ENCODE assay signal across 15 mouse cellular contexts in genomic region chr17:53595527-53595926, GRCm38 (mm10). TPM values are rescaled to one million over a fixed set of nuclear protein-coding genes. Genes with fewer than 3 reads are reported as not detected.
DNase-seq lines count a peak whose midpoint lies in the region; ATAC-seq and TF ChIP-seq lines count a peak whose summit lies in the region.
"Had no signal": no experiment of that assay in that cellular context is flagged by ENCODE, and none has a peak within 500 bp of the region (broad histone marks: within the 10 kb centered on the region; RNA-seq: fewer than 3 reads in every experiment).

No protein-coding gene starts in this region.

- no peak for TF ChIP-seq CTCF in G1E (IDR thresholded peaks at IDR 0.05; ENCODE audit: low read depth, low read length)
- TF ChIP-seq CTCF in bone marrow macrophage, adult 2 months (IDR thresholded peaks at IDR 0.05; ENCODE audit: low read depth, low read length), result no peak
- no peak for TF ChIP-seq CTCF in liver, postnatal 0 days (IDR thresholded peaks at IDR 0.05; ENCODE audit: low read depth)

- H3K4me1 ChIP-seq in heart, embryonic 15.5 days (replicated peaks), result peaks cover 33% of the 10 kb centered on the region
- H3K4me1 ChIP-seq in G1E (ENCODE audit: insufficient read depth, low read depth, low read length), result peaks cover 65% of the 10 kb centered on the region
- peaks cover 28% of the 10 kb centered on the region for H3K4me1 ChIP-seq in bone marrow macrophage, adult 2 months (ENCODE audit: control insufficient read depth, insufficient read depth, low read length)
- H3K4me1 ChIP-seq in liver, postnatal 0 days (ENCODE audit: insufficient read depth), result peaks cover 36% of the 10 kb centered on the region
- H3K4me1 ChIP-seq: stomach, embryonic 15.5 days had no signal

- no peak for ATAC-seq in heart, embryonic 15.5 days (replicated peaks; ENCODE audit: insufficient number of reproducible peaks, insufficient read depth, low FRiP score, low read depth)
- peak; percentile 17; the same call in 1 of the 2 replicates for ATAC-seq in G1E (ENCODE audit: extremely low read depth, insufficient number of reproducible peaks, low FRiP score, poor library complexity, severe bottlenecking)
- no peak for ATAC-seq in liver, postnatal 0 days
- ATAC-seq in megakaryocyte-erythroid progenitor cell, adult 5-6 weeks (replicated peaks; ENCODE audit: low FRiP score, low TSS enrichment, poor library complexity, severe bottlenecking), result no peak

- no peak overlapping the region for H3K4me3 ChIP-seq in heart, embryonic 15.5 days
- H3K4me3 ChIP-seq in G1E (ENCODE audit: low read depth, low read length), result peak overlapping the region; percentile 46; the same call in 1 of the 2 replicates
- H3K4me3 ChIP-seq in bone marrow macrophage, adult 2 months (ENCODE audit: insufficient read depth, low read length), result no peak overlapping the region
- H3K4me3 ChIP-seq in liver, postnatal 0 days (ENCODE audit: low read depth, low read length), result no peak overlapping the region
- H3K4me3 ChIP-seq: kidney, embryonic 15.5 days; limb, embryonic 13.5 days; stomach, embryonic 15.5 days had no signal

- no peak for TF ChIP-seq EP300 in liver, postnatal 0 days (IDR thresholded peaks at IDR 0.05; ENCODE audit: low read depth)

- no peaks in the 10 kb centered on the region for H3K9me3 ChIP-seq in heart, embryonic 15.5 days (replicated peaks)
- H3K9me3 ChIP-seq in G1E (replicated peaks), result no peaks in the 10 kb centered on the region
- no peaks in the 10 kb centered on the region for H3K9me3 ChIP-seq in liver, postnatal 0 days (ENCODE audit: low read length)
- H3K9me3 ChIP-seq: kidney, embryonic 15.5 days; limb, embryonic 13.5 days; stomach, embryonic 15.5 days had no signal

- TF ChIP-seq POLR2A in bone marrow macrophage, adult 2 months (IDR thresholded peaks at IDR 0.05; ENCODE audit: borderline replicate concordance, low read depth, low read length), result no peak

- no peaks in the 10 kb centered on the region for H3K36me3 ChIP-seq in heart, embryonic 15.5 days
- peaks cover 19% of the 10 kb centered on the region for H3K36me3 ChIP-seq in G1E (replicated peaks)
- 0 out of 2 replicates have a peak, but pooled peaks cover 2% of the 10 kb centered on the region for H3K36me3 ChIP-seq in liver, postnatal 0 days (replicated peaks; ENCODE audit: insufficient read depth, low read length)
- H3K36me3 ChIP-seq: kidney, embryonic 15.5 days; limb, embryonic 13.5 days; stomach, embryonic 15.5 days had no signal

- no peak overlapping the region for H3K4me2 ChIP-seq in heart, embryonic 15.5 days
- H3K4me2 ChIP-seq in liver, postnatal 0 days (ENCODE audit: low read depth, low read length), result peak overlapping the region; percentile 29; the same call in 1 of the 2 replicates
- H3K4me2 ChIP-seq: kidney, embryonic 15.5 days; limb, embryonic 13.5 days; stomach, embryonic 15.5 days had no signal

- no peak overlapping the region for H3K9ac ChIP-seq in heart, embryonic 15.5 days
- H3K9ac ChIP-seq in liver, postnatal 0 days (replicated peaks), result peak overlapping the region; percentile 16; the same call in 1 of the 2 replicates
- H3K9ac ChIP-seq: kidney, embryonic 15.5 days; limb, embryonic 13.5 days; stomach, embryonic 15.5 days had no signal

- no peaks in the 10 kb centered on the region for H3K27me3 ChIP-seq in heart, embryonic 15.5 days
- no peaks in the 10 kb centered on the region for H3K27me3 ChIP-seq in G1E (ENCODE audit: insufficient read depth, low read length)
- no peaks in the 10 kb centered on the region for H3K27me3 ChIP-seq in liver, postnatal 0 days (ENCODE audit: insufficient read depth, low read length)
- H3K27me3 ChIP-seq: kidney, embryonic 15.5 days; limb, embryonic 13.5 days; stomach, embryonic 15.5 days had no signal

- DNase-seq in heart, postnatal 4 days, result no peak
- no peak for DNase-seq in G1E (ENCODE audit: low spot score)
- no peak for DNase-seq in liver, postnatal 0 days
- no peak for DNase-seq in frontal cortex, postnatal 36 days (ENCODE audit: low spot score in 2 of 2)
- DNase-seq in left cerebral cortex, adult 11 months (ENCODE audit: low spot score), result no peak
- DNase-seq: right cerebral cortex, postnatal 25 days had no signal

- peak overlapping the region; percentile 74 for H3K27ac ChIP-seq in heart, embryonic 15.5 days
- peak overlapping the region; percentile 68; the same call in 1 of the 2 replicates for H3K27ac ChIP-seq in bone marrow macrophage, adult 2 months (ENCODE audit: insufficient read depth, low read depth, low read length)
- H3K27ac ChIP-seq in liver, postnatal 0 days (ENCODE audit: low read depth), result peak overlapping the region; percentile 63
- H3K27ac ChIP-seq: kidney, embryonic 15.5 days; limb, embryonic 13.5 days had no signal

- 71% methylated on average over 8 of the region's 8 CpGs for WGBS in heart, embryonic 15.5 days
- WGBS in liver, postnatal 0 days (ENCODE audit: insufficient replicate concordance), result 51% methylated on average over 8 of the region's 8 CpGs

RNA-seq across cellular contexts. Expression of gene Kat2b, which starts 28.9 kb away (rescaled TPM):
- 9.7 and 10.1 TPM in 2 replicates for polyA plus RNA-seq in heart, embryonic 15.5 days (2015; fragmentation: Nextera tagmentation; extraction: Ambion mirVana)
- total RNA-seq in heart, postnatal 4 days (2021), result 10 to 100 TPM; 79.5 to 84.6 TPM
- total RNA-seq in G1E (2014; fragmentation: Nextera tagmentation) (27.1 and 27.7 TPM in 2 replicates), G1E (2017) (34.7 and 52.2 TPM in 2 replicates)
- polyA plus RNA-seq in G1E (2012), result 2.1 and 2.4 TPM in 2 replicates
- polyA plus RNA-seq in bone marrow macrophage, adult 2 months (2012; ENCODE audit: insufficient read depth, insufficient read length, missing spikeins), result 34.4 and 48.5 TPM in 2 replicates
- polyA plus RNA-seq in liver, postnatal 0 days (2015; fragmentation: Nextera tagmentation; extraction: Ambion mirVana), result 5.5 and 6.2 TPM in 2 replicates
- 27.8 and 33.9 TPM in 2 replicates for total RNA-seq in megakaryocyte-erythroid progenitor cell, adult 5-6 weeks (2014; fragmentation: Nextera tagmentation)
- total RNA-seq in megakaryocyte-erythroid progenitor cell, adult 5-6 weeks (2017), result 24.5 and 53.7 TPM in 2 replicates

RNA-seq across cellular contexts. Expression of gene Pp2d1, which starts 56.3 kb away (rescaled TPM):
- polyA plus RNA-seq in heart, embryonic 15.5 days (2015; fragmentation: Nextera tagmentation; extraction: Ambion mirVana), result 0.18 and 0.21 TPM in 2 replicates
- total RNA-seq in heart, postnatal 4 days (2021), result not detected
- not detected in 2 replicates for total RNA-seq in G1E (2014; fragmentation: Nextera tagmentation)
- total RNA-seq in G1E (2017), result 0.06 and 0.11 TPM in 2 replicates
- polyA plus RNA-seq in G1E (2012), result not detected in 2 replicates
- not detected in 2 replicates for polyA plus RNA-seq in bone marrow macrophage, adult 2 months (2012; ENCODE audit: insufficient read depth, insufficient read length, missing spikeins)
- polyA plus RNA-seq in liver, postnatal 0 days (2015; fragmentation: Nextera tagmentation; extraction: Ambion mirVana), result not detected in 2 replicates
- 0.28 TPM in 1 of 2 replicates, not detected in the other for total RNA-seq in megakaryocyte-erythroid progenitor cell, adult 5-6 weeks (2014; fragmentation: Nextera tagmentation)
- 0.05 TPM in 1 of 2 replicates, not detected in the other for total RNA-seq in megakaryocyte-erythroid progenitor cell, adult 5-6 weeks (2017)
- total RNA-seq: gastrocnemius, postnatal 4 days; layer of hippocampus, postnatal 14 days; neutrophil, adult 5-6 weeks had no signal
